Mouse (Mus musculus): ENCODE data around the gene Cyp46a1.

The Cyp46a1 gene

DNA sequence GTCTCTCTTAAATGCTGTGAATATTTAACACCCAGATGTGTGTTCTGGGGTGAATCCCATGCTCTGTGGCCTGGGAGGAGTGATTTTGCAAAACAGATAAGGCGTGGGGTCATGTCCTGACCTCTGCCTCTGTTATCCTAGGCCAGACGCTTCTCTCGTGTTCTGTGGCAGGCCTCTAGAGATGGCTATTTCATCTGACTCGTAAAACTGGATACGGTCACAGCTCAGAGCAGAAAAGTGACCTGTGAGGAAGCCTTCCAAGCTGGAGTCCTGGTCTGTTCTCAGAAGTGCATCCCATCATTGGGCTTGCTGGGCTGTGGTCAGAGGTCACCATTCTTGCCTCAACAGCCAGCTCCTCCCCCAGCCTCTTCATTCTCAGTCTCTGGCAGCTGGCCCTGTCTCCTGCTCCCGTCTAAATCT, 21.7 kb upstream of the Cyp46a1 start:
- no peak for DNase-seq

DNA sequence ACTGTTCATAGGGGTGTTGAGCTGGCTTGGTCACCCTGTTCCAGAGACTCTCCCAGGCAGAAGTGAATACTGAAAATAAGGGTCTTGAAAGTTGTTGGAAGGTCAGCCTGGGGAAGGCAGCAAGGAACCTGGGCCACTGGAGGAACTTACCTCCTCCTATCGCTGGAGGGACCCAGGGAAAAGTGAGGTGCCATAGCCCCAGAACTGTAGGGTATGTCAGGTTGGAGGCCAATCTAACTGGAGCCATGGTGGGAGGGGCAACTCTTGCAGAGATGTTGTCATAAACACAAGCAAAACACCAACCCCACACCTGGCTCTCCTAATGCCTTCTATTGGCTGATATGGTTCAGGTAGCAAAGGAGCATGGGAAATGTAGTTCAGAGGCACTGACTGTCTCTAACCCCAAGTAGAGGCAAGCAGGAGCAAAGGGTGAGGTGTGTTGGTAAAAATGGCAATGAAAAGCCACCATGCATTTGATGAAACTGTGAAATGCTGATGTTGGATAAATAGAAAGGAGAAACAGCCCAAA, 20.9 kb upstream of the Cyp46a1 start:
- no peak for DNase-seq

DNA sequence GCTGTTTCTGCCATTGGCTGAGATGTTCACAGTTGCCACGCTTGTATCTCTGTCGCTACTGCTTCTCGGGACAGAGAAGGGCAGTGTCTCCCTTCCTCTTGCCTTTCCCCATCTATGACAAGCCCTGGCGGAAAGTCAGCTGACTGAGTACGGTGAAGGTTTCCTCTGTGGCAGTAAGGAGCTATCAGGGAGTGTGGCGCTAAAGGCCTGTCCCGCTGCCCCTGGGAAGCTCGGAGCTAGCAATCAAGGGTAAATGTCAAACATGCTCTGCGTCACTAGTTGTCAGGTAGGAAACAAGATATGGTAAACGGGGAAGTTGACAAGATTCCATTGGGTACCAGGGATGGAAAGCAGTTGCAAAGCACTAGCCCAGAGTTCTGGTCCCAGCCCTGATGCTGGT, 18.4 kb upstream of the Cyp46a1 start:
- no peak for DNase-seq

DNA sequence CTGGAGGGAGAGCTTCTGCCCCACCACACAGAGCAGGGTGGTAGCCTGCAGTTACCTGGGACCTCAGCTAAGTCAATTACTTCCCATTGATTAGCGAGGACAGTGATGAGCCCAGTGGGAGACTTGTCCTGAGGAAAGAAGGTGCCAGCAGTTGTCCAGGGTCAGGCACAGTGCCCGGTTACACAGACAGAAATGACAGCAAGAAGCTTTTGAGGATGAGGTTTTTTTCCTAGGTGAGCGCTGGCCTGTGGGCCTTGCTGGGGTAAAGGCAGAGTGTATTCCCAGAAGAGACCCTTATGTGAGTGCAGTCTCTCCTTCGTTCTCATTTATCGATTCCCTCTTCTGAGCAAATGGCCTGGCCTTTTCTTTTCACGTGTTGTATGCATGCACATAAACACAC, 17.5 kb upstream of the Cyp46a1 start:
- no peak for DNase-seq

DNA sequence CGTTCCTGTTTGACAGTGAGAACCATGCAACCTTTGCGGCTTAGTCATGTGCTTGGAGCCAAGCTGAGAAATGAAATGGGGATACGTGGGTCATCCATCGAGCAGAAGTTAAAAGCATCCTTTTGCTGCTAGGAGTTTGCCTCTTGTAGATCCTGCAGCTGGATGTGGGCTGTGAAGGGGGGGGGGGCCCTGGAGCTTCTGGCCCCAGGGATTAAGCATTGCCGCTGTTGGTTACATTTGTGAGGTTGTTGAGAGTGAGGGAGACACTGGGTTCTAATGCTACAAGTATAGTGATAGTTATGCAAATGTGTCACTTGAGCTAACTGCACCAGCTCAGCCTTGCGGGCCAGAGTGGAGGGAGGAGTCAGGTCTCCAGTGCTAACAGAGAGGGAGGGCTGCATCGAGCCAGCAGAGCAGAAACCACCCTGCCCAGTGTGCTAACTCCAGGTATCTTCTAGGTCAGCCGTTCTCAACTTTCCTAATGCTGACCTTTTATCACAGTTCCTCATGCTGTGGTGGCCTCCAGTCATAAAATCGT, 16.9 kb upstream of the Cyp46a1 start:
- no peak for DNase-seq

DNA sequence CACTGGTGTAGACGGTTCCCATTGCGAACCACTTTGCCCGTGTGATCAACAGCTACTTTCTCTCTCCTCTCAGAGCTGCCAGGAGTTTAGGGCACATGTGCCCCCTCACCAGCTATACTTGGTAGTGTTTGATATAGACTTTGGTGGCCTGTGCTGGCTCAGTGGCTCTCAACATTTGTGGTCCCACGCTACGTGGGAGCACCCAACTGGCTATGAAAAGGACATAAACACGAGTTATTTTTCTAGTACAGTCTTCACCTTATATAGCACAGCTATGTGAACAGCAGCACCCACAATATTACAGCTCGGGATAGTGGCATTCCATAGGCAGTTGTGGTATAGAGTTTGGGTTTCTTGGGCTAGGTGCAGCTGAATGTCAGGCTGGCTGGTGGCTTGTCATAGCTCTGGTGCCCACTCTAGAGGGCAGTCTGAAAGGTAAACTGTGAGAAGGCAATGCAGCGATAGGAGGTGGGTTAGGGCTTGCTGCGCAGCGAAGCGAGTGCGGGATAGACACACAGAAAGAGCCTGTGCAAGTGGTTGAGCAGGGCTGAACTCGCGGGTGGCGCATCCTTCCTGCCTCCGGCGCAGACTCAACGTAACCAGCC, 16.3 kb upstream of the Cyp46a1 start:
- no peak for DNase-seq

DNA sequence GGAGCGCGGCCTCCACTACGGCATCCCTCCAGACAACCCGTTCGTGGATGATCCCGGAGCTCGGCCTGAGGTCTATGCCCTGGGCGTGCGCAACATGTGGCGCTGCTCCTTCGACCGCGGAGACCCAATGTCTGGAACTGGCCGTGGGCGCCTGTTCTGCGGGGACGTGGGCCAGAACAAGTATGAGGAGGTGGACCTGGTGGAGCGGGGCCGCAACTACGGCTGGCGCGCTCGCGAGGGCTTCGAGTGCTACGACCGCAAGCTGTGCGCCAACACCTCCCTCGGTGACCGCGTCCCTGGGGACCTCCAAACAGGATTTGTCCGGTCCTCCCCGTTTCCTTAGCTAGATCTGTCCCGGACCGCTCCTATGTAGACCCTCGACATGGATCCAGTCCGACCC, 15.7 kb upstream of the Cyp46a1 start:
- DNase-seq, result no peak

DNA sequence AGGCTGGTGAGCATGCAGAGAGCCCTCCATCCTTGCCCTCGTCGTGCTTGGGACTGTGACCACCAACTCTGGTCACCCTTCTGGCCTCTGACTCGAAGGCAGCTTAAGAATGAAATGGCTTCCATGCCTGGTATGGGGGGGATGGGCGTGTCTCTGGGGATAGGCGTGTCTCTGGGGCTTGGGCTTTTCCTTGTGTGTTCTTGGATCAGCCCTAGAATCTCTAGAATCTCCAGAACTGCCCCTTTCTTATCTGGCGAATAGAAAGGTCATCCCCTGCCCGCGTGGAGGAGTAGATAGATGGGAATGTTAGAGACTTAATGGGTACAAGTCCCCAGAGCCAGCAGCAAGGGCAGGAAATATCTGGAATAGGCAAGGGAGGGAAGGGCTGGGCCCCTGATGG, 14.1 kb upstream of the Cyp46a1 start:
- DNase-seq, result no peak

DNA sequence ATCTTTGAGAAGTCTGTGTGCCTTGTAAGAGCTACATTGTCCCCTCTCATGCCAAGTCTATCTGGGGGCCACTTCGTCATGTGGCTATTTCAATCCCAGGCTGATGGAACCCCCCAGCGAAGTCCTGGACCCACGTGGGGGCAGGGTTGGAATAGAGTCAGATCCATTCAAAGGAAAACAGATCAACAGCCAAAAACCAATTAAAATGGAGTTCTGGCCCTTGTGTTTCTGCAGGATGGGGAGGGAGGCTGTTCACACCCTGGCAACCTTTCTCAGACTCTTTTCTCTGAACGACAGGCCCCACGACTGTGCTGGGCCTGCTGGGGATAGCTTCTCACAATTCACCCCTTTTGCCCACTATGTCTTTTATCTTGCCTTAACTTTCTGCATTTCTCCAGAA, 7.8 kb upstream of the Cyp46a1 start:
- no peak for DNase-seq

DNA sequence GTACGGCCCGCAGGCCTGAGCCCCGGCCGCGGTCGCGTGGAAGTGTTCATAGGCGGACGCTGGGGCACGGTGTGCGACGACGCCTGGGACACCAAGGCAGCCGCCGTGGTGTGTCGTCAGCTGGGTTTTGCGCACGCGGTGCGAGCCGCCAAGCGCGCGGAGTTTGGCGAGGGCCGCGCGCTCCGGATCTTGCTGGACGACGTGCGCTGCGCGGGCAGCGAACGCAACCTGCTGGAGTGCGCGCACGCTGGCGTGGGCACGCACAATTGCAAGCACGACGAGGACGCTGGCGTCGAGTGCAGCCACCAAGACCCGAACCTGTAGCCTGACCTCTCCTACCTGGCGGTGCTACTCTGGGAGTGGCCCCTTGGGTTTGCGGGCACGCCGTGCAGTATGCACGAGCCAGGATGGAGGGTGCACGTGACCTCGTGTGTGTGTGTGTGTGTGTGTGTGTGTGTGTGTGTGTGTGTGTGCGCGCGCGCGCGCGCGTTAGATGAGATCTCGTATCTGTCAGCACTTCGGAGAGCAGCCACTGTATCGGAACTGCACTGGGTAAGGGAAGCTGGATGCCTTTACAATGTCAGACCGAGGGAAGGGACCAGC, 6.2 kb upstream of the Cyp46a1 start:
- no peak for DNase-seq

DNA sequence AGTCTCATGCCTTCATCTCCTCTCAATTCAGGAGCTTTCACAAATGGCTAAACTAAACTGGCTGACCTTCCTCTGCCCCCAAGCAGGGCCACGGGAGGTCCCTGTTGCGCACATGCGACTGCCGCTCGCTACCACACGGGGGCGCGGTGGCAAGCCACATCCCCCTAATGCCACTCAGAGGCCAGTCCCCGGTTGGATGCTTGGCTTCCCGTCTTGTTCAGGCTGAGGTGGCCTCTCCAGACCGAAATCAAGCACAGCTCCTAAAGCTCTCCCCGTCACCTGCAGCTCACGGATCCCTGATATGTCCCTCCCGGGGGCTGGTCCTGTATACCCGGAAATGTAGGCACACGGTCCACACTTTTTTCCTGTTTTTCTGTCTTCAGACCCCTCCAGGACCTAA, 1.1 kb upstream of the Cyp46a1 start:
- peak; percentile 88 for DNase-seq

DNA sequence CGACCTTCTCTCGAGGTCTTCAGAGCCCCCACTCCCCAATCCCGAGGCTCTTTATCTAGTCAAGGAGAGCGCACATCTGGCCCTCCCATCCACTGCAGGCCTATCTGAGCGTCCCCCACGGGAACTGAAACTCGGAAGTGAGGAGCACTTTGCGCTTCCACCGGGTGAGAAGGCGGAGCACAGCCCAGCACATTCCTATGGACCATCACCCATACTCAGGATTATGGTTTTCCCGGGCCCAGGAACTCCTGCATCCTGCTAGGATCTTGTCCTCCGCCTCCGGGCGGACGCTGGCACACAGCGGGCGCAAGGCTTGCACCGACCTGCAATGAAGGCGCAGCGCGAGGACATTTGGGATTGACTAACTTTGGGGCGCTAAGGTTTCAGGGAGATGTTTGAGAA, 699 bp upstream of the Cyp46a1 start:
- DNase-seq, result no peak

DNA sequence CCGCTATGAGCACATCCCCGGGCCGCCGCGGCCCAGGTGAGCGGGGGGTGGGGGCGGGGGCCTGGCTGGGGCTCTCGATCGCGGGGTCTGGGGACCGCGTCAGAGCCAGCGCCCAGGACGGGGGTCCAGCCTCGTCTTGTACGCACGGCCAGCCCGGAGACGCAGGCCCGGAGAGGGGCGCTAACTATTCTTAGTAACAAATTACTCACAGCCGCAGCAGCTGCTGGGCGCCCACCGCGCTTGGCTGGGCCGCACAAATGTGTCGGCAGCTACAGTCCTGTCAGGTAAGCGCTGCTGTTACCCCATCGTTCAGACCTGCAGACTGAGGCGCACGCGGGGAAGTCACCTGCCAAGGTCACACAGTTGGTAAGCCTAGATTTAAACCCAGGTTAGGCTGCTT, 348 bp downstream of the Cyp46a1 start:
- no peak for DNase-seq

DNA sequence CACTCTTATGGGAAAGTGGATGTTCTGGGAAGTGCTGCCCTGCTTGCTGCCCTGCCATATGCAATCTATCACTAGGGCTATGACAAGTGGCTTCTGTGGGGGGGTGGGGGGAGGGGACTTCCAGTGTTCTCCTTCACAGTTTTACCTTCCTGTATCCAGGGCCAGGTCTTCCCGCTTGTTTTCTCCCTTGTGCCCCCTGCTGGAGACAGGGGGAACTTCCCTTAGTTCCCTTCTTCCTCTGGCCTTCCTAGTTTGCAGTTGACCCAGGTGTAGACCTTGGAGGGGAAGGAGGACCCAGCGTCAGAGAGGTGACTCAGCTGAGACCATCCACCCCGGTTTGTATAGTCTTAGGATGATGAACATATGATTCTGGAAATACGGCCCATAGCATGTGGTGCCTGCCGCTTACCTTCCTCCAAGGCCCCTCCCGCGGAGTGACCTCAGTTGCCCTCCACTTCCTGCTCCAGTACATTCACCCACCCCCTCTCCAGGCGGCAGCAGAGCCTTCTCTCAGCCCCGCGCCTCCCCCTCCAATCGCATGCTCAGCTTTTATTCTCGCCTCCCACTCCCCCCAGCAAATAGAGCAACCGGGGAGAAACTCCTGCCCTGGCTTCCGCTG, 4.5 kb downstream of the Cyp46a1 start:
- peak; percentile 67 for DNase-seq

DNA sequence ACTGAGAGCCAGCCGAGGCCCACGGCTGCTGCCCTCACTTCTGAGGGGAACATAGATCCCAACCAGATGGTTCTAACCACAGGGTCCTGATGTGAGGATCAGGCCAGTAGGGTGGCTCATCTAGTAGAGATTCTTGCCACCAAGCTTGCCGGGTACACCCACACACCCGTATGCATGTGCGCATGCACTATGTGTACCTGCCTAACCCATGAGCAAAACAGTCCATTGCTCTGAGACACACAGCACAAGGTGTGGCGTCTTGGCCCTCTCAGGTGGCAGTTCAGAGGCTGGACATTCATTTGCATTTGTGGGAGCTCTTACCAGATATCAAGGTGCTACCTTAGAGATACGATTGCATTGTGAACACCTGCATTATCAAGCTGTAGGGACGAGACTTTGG, 14.0 kb downstream of the Cyp46a1 start:
- DNase-seq, result no peak

DNA sequence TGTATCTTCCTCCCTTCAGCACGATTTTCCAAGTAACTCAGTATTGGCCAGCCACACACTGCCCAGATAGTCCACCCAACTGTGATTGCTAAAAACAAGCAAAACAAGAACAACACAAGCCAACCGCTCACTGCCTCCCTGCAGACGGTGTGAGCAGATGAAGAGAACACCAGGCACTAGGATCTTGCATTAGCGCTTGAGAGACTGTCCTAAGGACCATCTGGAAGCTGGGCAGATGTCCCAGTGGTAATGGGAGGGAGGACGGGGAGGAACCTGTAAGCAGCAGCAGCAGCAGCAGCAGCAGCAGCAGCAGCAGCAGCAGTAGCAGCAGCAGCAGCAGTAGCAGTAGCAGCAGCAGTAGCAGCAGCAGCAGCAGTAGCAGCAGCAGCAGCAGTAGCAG, 14.8 kb downstream of the Cyp46a1 start:
- no peak for DNase-seq

DNA sequence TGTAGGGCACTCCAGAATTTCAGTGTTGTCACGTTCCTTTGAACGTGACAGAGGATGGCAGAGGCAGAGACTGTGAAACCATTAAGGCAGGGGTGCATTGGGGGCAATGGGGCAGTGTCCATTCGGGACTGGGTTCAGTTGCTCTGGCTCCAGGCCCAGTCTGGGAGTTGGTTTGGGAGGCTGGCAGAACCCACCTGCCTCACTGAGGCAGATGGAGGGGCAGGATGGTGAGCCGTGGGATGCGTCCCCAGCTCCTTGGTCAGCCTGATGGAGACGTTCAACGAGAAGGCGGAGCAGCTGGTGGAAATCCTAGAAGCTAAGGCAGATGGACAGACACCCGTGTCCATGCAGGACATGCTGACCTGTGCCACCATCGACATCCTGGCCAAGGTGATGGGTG, 16.8 kb downstream of the Cyp46a1 start:
- DNase-seq, result no peak

DNA sequence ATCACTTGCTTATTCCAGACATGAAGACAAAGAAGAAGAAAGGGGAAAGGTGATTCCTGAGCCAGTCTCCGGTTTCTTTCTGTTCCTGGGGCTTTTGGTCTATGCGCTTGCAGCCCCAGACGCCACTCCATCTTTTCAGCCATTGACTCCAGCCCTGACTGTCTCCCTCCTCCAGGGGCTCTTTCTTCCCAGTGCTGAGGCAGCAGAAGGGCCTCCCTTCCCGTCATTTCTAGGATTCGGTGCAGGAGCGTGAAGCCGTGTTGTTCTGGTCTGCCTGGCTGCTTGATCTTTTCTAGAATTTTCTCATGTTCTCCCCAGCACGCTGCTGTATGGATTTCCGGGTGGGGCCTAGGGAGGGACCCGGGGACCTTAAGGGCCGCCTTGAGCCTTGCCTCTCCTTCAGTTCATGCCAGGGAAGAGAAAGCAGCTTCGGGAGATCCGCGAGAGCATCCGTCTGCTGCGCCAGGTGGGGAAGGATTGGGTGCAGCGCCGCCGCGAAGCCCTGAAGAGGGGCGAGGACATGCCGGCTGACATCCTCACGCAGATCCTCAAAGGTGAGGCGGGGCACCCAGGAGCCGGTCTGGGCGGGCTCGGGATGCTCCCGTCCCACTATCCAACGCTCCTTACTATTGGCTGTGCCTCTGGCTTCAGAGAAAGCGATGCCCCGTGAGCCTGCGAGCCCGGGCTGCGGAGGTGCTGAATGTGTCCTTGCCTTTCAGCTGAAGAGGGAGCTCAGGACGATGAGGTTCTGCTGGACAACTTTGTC, 18.4 kb downstream of the Cyp46a1 start:
- peak; percentile 35 for DNase-seq

DNA sequence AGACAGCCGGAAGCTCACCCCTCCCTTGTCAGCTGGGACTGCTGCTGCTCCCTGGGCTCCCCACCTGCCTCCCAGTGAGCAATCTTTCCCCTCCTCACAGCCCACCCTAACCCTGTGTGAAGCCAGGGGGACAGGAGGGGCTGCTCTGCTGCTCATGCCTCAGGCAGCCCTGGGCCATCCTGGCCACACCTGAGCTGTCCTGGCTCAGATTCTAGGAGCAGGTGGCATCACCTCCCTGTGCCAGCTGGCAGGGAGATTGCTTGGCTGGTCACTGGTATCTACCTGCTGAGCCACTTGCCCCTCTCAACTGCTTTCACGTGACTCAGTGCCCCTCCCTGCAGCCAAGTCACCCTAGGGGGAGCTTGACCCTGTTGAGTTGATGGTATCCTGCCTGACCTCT, 20.1 kb downstream of the Cyp46a1 start:
- peak; percentile 97 for DNase-seq

DNA sequence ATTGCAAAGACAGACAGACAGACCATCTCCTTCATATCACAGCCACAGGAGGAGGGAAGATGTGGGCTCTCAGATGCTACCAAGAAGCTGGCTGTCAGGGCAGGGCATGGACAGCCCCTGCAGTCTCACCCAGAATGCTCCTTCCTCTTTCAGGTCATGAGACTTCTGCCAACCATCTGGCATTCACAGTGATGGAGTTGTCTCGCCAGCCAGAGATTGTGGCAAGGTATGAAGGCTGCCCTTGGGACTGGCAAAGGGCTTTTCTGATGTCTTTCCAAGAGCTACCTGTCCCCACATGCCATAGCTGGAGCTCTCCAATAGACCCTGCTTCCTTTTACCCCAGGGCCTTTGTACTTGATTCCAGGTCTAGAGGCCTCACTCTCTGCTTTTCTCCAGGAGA, 21.1 kb downstream of the Cyp46a1 start:
- DNase-seq, result peak; percentile 93

DNA sequence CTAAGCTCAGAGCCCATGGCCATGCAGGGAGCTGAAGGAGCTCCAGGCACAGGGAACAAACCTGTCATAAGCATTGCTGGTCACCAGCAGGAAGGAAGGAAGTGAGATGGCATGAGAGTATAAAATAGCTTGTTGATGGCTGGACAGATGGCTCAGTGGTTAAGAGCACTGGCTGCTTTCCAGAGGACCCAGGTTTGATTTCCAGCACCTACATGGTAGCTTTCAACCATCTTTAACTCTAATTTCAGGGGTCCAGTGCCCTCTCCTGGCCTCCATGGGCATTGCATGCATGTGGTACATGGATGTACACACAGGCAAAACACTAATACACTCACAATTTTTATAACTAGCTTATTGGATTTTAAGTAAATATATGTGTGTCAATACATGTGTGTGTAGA, 21.8 kb downstream of the Cyp46a1 start:
- peak; percentile 72 for DNase-seq

DNA sequence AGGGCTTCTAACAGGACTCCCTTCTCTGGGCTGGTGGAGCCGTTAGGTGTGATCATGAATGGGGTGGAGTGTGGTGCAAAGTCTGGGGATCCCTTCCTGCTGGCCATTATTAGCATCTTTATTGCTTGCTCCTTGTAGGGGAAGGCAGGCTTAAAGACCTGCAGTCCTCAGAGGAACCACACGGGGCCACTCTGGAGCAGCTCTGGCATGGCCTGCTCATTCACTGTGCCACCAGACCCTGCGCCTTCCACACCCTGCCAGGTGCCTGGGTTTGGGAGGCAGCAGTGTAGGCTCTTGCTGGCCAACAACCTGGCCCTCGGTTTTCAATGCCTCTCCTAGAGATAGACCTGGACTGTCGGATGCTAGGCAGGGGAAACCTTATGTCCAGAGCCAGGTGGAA, 29.6 kb downstream of the Cyp46a1 start:
- peak; percentile 97 for DNase-seq

DNA sequence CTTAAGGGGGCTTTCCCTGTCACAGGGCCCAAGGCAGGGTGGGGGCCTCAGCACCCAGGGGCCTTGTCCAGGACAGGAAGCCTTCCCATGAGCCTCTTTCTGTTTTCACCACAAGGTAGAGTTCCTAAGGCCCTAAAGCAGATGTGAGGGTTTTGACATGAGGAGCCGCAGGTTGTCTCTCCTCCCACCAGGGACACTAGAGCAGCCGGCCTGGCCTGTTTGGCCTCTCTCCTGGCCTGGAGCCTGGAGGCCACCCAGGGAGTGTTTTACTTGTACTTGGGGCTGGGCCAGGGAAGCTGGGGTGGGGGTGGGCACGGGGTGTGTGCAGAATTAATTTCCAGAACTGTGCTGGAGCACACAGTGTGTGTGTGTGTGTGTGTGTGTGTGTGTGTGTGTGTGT, 31.2 kb downstream of the Cyp46a1 start:
- DNase-seq, result peak; percentile 53

DNA sequence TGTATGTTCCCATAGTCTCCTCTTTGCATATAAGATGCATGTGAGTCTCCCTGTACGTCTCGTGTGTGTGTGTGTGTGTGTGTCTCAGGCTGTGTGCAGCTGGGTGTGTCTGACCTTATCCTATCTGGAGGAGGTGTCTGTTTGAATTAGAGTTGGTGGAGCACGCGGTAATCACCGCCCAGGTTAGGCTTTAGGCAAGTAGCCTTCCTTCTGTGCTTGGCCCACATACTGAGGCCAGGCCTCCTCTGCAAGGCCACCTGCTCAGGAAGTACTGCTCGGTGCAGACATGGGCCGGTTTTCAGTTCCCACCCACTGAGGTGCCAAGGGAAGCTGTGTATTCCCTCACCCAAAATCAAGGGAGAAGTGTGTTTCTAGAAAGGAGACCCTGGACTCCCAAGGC, 31.7 kb downstream of the Cyp46a1 start:
- DNase-seq, result peak; percentile 40
